Mouse (Mus musculus) cerebellum, adult 2 months (tissue): Measurements from ENCODE around the gene Sgpp1. TPM values are rescaled to one million over a fixed set of nuclear protein-coding genes. Genes with fewer than 3 reads are reported as not detected.
"Not testable (repeated sequence)": the region's sequence is repeated elsewhere in the genome, so short reads cannot be mapped to it uniquely, and the experiment has no call there.

Experiments used
- DNase-seq, 2 experiments: peaks; one replicate each; pipeline ENCODE4 v3.0.0; 2021
- H3K27ac ChIP-seq: fragments of 200-500 bp; 2 replicates; pipeline ENCODE4 v1.5.1; 2012; ENCODE audit warnings: low read length, control low read depth, inconsistent platforms; ENCODE audit not compliant: insufficient read depth
- H3K27me3 ChIP-seq: fragments of 200-500 bp; 2 replicates; pipeline ENCODE4 v1.6.1; 2012; ENCODE audit warnings: inconsistent platforms, mild to moderate bottlenecking, low read length, moderate library complexity; ENCODE audit not compliant: control insufficient read depth, insufficient read depth
- H3K4me1 ChIP-seq: fragments of 200-500 bp; 2 replicates; pipeline ENCODE4 v1.6.1; 2011; ENCODE audit warnings: low read length; ENCODE audit not compliant: control insufficient read depth, insufficient read depth
- H3K4me3 ChIP-seq: fragments of 200-500 bp; replicated peaks from 2 replicates; pipeline ENCODE3; 2011; ENCODE audit warnings: mild to moderate bottlenecking, low read depth, low read length, control low read depth; ENCODE audit not compliant: insufficient read depth
- CTCF ChIP-seq: fragments of 200-500 bp; IDR thresholded peaks from 2 replicates; pipeline ENCODE4 v1.5.1; 2011; ENCODE audit warnings: low read depth, mild to moderate bottlenecking, control low read depth, low read length, moderate library complexity, borderline replicate concordance; ENCODE audit not compliant: insufficient read depth
- POLR2A ChIP-seq: fragments of 200-500 bp; IDR thresholded peaks from 2 replicates; pipeline ENCODE4 v1.6.1; 2011; ENCODE audit warnings: low read length, control low read depth, borderline replicate concordance; ENCODE audit not compliant: insufficient read depth
- WGBS: fragments of 180-500 bp; shearing (Covaris S2); methylation state at CpG from one replicate; pipeline ENCODE4 v1.1.7; 2018; 5-methylcytosine and 5-hydroxymethylcytosine counted together
- polyA plus RNA-seq: library from polyadenylated mRNA; depleted of rRNA; stranded (reverse); fragments of >200 nt; gene quantifications from 2 replicates; pipeline ENCODE4 v1.2.3, GENCODE M21; 2012

Gene Sgpp1
- polyA plus RNA-seq, 1 experiment: 39.9 TPM

GRCm38 (mm10) chr12:75721941-75722340 is 13.6 kb downstream of the Sgpp1 start:
- Histone ChIP-seq H3K27ac (no peak overlapping the region), H3K4me3 (no peak overlapping the region), H3K27me3 (no peaks in the 10 kb centered on the region), H3K4me1 (peaks cover 6% of the 10 kb centered on the region)
- WGBS: 40% methylated on average over 4 of the region's 4 CpGs
- TF ChIP-seq CTCF (no peak), POLR2A (no peak)
- DNase-seq: no peak

DNA sequence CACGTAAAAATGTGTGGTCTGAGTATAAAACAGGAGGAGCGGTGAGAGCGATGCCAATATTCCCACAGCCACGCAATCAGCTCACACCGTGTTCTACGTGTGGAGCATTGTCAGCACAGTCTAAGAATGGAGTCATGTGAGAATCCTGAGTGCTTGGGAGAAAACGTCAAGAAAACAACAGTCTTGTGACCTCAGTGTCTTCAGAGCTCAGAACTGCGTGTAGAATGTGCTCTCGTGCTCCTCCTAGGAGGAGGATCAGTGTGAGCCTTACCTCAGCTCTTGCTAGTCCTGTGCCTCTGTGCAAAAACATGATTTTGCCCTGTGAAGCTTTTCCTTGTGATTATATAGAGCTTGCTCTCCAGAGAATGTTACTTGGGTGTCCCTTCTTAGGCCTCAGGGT is 14.5 kb downstream of the Sgpp1 start:
- peak in 1 of 2 experiments; percentile 26 for DNase-seq
- H3K4me3 ChIP-seq: no peak overlapping the region
- peaks cover 6% of the 10 kb centered on the region for H3K4me1 ChIP-seq
- TF ChIP-seq CTCF: no peak
- no peak for TF ChIP-seq POLR2A
- no peaks in the 10 kb centered on the region for H3K27me3 ChIP-seq
- 37% methylated on average over 9 of the region's 9 CpGs for WGBS
- H3K27ac ChIP-seq: no peak overlapping the region

DNA sequence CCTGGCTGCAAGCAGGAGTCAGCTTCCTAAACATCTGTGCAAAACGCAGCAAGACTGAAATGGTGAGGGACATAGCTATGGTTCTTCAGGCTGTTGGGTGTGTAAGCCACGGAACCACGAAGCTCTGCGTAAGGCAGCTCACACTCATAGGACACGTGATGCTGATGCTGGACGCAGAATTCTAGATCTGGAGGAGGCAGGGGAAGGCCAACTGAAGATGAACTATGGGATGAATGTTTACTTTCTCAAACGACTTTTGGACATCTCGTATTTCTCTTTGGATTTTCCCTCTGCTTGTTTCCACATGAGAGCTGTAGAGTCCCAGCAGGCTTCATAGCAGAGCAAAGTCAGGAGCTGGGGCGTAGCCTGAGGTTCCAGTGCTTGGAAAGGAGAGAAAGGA is 21.9 kb downstream of the Sgpp1 start:
- TF ChIP-seq POLR2A (no peak), CTCF (no peak)

DNA sequence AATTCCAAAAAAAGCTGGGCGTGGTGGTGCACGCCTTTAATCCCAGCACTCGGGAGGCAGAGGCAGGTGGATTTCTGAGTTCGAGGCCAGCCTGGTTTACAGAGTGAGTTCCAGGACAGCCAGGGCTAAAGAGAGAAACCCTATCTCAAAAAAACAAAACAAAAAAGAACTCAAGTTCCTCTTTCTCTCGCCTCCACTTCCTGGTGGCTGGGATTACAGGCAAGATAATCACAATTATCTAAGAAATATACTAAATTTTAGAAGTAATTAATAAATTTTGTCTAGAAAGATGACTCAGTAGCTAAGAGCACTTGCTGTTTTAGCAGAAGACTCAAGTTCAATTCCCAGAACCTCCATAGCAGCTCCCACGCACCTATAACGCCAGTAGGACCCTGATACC is 22.6 kb downstream of the Sgpp1 start:
- 91% methylated on average over 7 of the region's 7 CpGs for WGBS
- H3K27ac ChIP-seq: not testable (repeated sequence)

More for the DNA sequence above, 21.9 kb downstream of the Sgpp1 start:
- H3K27ac ChIP-seq: no peak overlapping the region
- H3K4me3 ChIP-seq: no peak overlapping the region
- DNase-seq: no peak
- WGBS: 87% methylated on average over 9 of the region's 9 CpGs
- H3K4me1 ChIP-seq: no peaks in the 10 kb centered on the region
- H3K27me3 ChIP-seq: no peaks in the 10 kb centered on the region

DNA sequence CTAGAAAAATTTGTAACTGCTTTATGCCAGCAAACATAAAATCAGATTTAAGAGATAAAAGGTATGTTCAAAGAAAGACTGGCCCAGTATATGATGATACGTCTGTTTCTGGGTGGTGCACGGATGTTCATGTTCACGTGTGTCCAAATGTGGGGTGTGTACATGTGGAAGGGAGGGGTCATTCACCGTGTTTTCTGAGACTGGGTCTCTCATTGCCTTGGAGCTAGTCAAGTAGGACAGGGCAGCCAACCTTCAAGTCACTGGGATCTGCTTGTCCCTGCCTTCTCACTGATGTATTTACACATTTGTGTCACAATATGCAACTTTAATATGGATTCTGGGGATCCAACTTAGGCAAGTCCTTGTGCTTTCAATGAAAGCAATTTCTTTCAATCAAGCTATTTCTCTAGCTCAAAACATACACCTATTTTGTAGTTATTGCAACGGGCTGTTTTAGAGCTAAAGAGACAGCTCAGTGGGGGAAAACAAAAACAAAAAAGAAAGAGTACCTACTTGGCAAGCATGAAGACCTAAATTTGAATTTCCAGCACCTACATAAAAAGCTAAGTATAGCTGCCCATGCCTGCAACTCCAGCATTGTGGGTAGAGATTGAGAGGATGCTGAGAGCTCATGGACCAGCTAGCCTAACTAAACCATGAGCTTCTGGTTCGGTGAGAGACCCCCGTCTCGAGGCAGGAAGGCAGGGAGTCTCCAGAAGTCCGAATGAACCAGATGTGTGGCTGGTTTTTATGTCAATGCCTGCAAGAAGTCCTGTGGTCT is 24.7 kb downstream of the Sgpp1 start:
- no peak for DNase-seq
- no peak overlapping the region for H3K4me3 ChIP-seq
- H3K4me1 ChIP-seq: no peaks in the 10 kb centered on the region
- no peak for TF ChIP-seq POLR2A
- TF ChIP-seq CTCF: no peak
- no peaks in the 10 kb centered on the region for H3K27me3 ChIP-seq
- WGBS: 89% methylated on average over 9 of the region's 9 CpGs
- no peak overlapping the region for H3K27ac ChIP-seq

More for the DNA sequence above, 22.6 kb downstream of the Sgpp1 start:
- not testable (repeated sequence) for DNase-seq, H3K4me1 ChIP-seq, H3K4me3 ChIP-seq, H3K27me3 ChIP-seq

DNA sequence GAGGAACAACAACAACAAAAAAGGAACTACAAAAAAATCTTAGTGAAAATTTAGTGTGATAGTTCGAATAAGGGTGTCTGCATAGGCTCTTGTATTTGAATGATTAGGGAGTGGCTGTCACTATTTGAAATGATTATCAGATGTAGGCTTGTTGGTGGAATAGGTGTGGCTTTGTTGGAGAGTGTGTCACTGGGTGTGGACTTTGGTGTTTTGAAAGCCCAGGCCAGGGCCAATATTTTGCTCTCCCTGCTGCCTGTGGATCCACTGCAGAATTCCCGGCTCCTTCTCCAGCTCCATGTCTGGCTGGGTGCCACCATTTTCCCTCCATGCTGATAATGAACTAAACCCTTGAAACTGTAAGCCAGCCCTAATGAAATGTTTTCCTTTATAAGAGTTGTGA is 26.0 kb downstream of the Sgpp1 start:
- 61% methylated on average over 2 of the region's 2 CpGs for WGBS
- H3K4me1 ChIP-seq: no peaks in the 10 kb centered on the region
- no peak overlapping the region for H3K4me3 ChIP-seq
- H3K27me3 ChIP-seq: no peaks in the 10 kb centered on the region
- no peak for DNase-seq
- no peak overlapping the region for H3K27ac ChIP-seq
- TF ChIP-seq POLR2A: no peak

DNA sequence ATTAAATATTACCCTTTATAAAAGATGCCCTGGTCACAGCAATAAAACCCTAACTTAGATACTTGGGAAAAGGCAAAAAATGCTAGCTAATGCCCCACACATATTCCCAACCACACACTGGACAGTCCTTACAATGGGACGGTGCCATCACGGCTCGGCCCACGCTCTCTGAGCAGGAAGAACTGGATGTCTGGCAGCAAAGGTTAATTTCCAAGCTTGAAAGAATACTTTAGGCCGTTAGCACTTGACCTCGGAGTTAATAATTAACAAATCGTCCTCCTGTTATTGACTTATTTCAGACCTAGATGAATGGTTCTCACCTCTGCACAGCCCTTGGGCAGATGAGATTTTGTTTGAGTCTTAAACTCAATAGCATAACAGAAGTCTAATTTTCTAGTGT is 28.9 kb downstream of the Sgpp1 start:
- Histone ChIP-seq H3K27ac (no peak overlapping the region), H3K4me1 (no peaks in the 10 kb centered on the region), H3K27me3 (no peaks in the 10 kb centered on the region), H3K4me3 (no peak overlapping the region)
- 91% methylated on average over 7 of the region's 7 CpGs for WGBS
- TF ChIP-seq POLR2A (no peak), CTCF (no peak)
- no peak for DNase-seq

- no peaks in the 10 kb centered on the region for H3K4me1 ChIP-seq
- TF ChIP-seq CTCF (no peak), POLR2A (no peak)
- WGBS: 94% methylated on average over 3 of the region's 3 CpGs
- no peak overlapping the region for H3K27ac ChIP-seq
- no peaks in the 10 kb centered on the region for H3K27me3 ChIP-seq
- H3K4me3 ChIP-seq: no peak overlapping the region
- DNase-seq: no peak
Measured at GRCm38 (mm10) chr12:75702739-75703122, 32.8 kb downstream of the Sgpp1 start.
